Mouse (Mus musculus) urinary bladder, adult 18-20 months (tissue): ENCODE results near the gene Brs3.
A peak's percentile ranks its signal among the peaks of the same experiment; 100 is the strongest.

Source experiments
- DNase-seq, 2 experiments: peaks; one replicate each; pipeline ENCODE4 v3.0.0; 2022; ENCODE audit warnings: low spot score in 2 of 2, mixed read lengths in 2 of 2

The Brs3 gene

DNA sequence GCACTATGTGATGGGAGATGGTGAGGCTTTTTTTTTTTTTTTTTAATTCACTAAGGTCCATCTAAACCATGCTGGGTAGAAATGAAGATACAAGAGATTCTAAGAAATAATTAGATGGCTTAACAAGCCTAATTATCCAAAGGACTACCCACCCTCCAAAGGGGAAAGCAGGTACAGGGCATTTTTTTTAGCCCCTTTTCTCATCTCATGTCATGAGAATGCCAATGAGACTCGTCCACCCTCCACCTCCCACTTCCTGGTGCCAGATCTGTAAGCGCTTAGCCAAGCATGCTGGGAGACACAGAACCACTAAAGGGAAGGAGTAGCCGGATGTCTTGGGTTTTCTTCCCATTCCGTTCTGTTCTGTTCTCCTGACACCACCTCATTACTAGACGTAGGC lies at the start of gene Brs3:
Gene Brs3, plus strand, starts transcription at position 301 of the 400 bp plus-strand sequence.
- no peak for DNase-seq

DNA sequence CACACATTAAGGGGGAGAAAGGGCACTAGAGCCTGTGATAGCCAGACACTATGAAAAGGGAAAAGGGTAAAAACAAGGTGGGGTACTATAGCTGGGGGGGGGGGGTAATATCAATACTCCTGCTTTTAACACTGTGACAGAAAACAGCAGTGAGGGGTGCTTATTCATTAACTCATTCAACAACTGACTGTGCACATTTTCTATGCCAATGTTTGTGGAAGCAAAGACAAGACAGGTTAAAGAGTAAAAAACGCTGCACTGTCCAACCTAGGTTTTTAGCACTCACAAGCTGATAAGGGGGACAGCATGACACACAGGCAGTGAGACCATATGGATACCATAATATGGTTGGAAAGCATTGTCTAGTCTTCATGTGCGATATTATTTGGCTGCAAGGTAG lies 30.0 kb upstream of the Brs3 start:
- DNase-seq = no peak

DNA sequence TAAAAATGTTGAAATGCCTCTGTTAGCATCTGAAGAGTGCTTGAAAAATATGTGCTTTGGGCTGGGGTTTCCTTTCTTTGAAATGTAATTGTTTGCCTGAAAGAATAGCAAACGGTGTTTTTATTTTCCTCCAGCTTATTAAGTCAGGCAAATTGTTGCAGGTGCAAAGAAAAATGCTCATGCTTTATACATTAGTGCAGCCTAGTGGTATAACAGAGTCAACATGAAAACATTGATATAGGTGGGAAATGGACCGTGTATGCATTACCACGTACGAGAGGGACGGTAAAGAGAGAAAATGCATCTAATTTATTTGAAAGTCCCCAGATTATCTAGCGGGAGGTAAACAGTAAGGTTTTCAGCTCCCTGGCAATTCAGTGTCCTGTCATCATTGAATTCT lies 995 bp downstream of the Brs3 start:
- no peak for DNase-seq

DNA sequence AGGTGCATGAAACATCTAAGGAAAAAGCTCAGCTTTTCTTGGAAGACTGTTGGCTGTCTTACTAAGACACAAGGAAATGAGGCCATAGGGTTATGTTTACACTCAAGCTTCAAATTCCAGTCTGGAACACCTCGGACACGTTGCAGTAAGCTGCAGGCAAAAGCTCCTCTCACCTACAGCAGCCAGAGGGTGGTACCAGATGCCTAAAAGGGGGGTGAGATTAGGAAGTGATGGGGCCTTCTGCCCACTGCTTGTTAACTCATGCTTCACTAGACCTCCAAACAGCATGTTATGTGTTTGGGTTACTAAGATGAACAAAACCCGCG lies 9.9 kb downstream of the Brs3 start:
- no peak for DNase-seq

DNA sequence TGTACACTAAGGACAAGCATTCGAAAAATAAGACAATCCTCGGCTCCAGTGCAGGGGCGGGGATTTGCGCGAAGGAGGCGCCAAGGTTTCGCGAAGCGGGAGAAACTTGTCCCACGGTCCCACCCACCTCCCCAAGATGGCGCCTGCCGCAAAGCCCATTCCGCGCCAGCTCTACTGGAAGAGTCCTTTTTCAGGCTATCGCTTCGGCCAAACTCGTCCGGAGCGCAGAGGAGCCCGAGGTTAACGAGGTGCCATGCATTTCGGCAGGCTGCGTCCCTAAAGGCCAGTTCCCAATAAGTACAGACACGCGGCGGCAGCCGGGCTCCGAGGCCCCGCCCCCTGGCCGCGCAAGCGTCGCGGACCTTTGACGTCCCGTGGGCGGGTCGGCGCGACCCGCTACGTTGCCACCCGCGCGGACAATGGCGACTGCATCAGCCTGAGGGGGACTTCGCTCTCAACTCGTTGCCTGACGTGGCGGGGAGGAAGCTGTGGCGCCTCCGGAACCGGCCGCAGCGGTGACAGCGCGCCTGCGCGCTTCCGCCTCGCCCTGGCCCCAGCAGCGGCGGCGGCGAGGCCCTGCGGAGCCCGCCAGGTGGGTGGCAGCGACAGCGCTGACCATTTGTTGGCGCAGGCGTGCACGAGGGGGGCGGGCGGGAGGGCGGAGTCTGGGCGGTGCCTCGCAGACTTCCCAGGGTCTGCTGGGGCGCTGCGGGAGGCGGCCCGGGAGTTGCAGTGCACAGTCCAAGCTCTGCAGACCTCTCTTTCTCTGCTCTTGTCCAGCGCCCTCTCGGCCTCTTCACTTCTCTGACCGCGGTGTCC lies 10.5 kb downstream of the Brs3 start, which contains the start of gene Htatsf1:
Gene Htatsf1, plus strand, starts transcription at position 410 of the 819 bp plus-strand sequence.
- DNase-seq = peak; percentile 65 to 77

DNA sequence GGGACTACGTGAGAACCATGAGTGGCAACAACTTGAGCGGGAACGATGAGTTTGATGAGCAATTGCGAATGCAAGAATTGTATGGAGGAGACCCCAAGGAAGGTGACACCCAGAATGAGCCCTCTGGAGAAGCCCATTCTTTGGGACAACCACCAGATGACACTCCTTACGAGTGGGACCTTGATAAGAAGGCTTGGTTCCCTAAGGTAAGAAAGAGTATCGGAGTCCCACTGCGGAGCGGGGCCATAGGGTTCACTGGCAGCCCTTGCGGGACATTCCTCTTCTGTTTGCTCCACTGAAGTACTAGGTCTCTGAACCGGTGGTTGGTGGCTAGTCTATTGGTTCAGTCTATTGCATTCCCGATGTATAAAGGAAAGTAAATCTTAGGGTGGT lies 11.1 kb downstream of the Brs3 start:
- no peak for DNase-seq

DNA sequence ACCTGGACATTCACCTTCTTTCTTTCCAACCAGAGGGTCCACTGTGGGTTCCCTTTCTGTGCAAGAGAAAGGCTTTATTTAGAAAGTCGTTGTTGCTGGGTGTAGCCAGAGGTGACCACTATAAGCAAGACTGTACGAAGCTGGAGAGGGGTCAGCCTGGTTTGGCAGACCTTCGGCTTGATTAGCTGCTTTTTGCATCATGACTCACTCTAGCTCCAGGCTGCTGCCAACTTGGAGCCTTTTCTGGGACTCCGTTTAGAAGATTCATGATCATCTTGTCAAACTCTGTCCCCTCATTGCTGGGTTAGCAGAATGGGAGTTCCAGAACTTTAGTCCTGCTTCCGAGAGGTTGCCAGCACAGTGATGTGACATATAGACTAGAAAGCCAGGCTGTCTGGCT lies 38.6 kb downstream of the Brs3 start:
- DNase-seq = no peak

DNA sequence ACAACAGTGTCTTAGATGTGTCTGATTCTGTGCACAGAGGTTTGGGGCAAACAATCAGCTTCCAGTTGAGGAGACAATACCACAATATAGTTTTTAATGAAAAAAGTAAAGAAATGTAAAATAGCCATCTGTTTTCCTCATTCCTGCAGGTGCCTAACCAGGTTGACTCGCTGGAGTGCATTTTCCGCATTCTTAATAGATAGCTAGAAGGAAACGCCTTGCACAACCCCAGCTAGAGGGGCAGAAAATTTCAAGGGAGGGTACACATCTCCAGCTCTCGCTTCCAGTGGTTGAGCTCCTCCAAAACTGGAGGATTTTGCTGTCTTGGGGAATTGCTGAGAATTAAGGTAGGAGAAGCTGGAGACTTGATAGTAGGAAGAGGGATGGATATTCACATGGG lies 44.9 kb downstream of the Brs3 start, which contains the start of gene Vgll1:
Gene Vgll1, plus strand, starts transcription at position 301 of the 400 bp plus-strand sequence.
- DNase-seq = no peak
